27 mouse cellular contexts compared by ENCODE assay signal in genomic region chr5:111366140-111366539, GRCm38 (mm10). TPM values are rescaled to one million over a fixed set of nuclear protein-coding genes. Genes with fewer than 3 reads are reported as not detected.
DNase-seq lines count a peak whose midpoint lies in the region; ATAC-seq and TF ChIP-seq lines count a peak whose summit lies in the region.
"Had no signal": no experiment of that assay in that cellular context is flagged by ENCODE, and none has a peak within 500 bp of the region (broad histone marks: within the 10 kb centered on the region; RNA-seq: fewer than 3 reads in every experiment).

No protein-coding gene starts in this region.

- no peaks in the 10 kb centered on the region for H3K9me3 ChIP-seq in hindbrain, embryonic 13.5 days
- H3K9me3 ChIP-seq in hindbrain, embryonic 12.5 days (replicated peaks), result no peaks in the 10 kb centered on the region
- H3K9me3 ChIP-seq in midbrain, embryonic 14.5 days (ENCODE audit: control insufficient read depth, low read length), result no peaks in the 10 kb centered on the region
- H3K9me3 ChIP-seq in midbrain, postnatal 0 days (ENCODE audit: low read length), result no peaks in the 10 kb centered on the region
- H3K9me3 ChIP-seq: kidney, embryonic 15.5 days; limb, embryonic 13.5 days; lung, embryonic 15.5 days; neural tube, embryonic 12.5 days; stomach, embryonic 15.5 days had no signal

- H3K9ac ChIP-seq in hindbrain, embryonic 13.5 days, result no peak overlapping the region
- H3K9ac ChIP-seq in hindbrain, embryonic 12.5 days, result no peak overlapping the region
- no peak overlapping the region for H3K9ac ChIP-seq in midbrain, embryonic 14.5 days (replicated peaks; ENCODE audit: low read length)
- H3K9ac ChIP-seq in midbrain, postnatal 0 days (replicated peaks; ENCODE audit: low read length, poor library complexity, severe bottlenecking), result no peak overlapping the region
- H3K9ac ChIP-seq: kidney, embryonic 15.5 days; limb, embryonic 13.5 days; lung, embryonic 15.5 days; neural tube, embryonic 12.5 days; stomach, embryonic 15.5 days had no signal

- no peak for TF ChIP-seq CTCF in midbrain, postnatal 0 days (IDR thresholded peaks at IDR 0.05)

- H3K27me3 ChIP-seq in hindbrain, embryonic 13.5 days, result no peaks in the 10 kb centered on the region
- H3K27me3 ChIP-seq in hindbrain, embryonic 12.5 days, result no peaks in the 10 kb centered on the region
- H3K27me3 ChIP-seq in midbrain, embryonic 14.5 days (ENCODE audit: control insufficient read depth, insufficient read depth, low read length), result no peaks in the 10 kb centered on the region
- no peaks in the 10 kb centered on the region for H3K27me3 ChIP-seq in midbrain, postnatal 0 days (ENCODE audit: insufficient read depth, low read length)
- H3K27me3 ChIP-seq: kidney, embryonic 15.5 days; limb, embryonic 13.5 days; lung, embryonic 15.5 days; neural tube, embryonic 12.5 days; stomach, embryonic 15.5 days had no signal

- ATAC-seq in hindbrain, embryonic 13.5 days (ENCODE audit: low FRiP score), result no peak
- ATAC-seq in hindbrain, embryonic 12.5 days (ENCODE audit: low FRiP score), result no peak
- ATAC-seq in midbrain, embryonic 14.5 days (ENCODE audit: low FRiP score, low TSS enrichment), result no peak
- ATAC-seq in midbrain, postnatal 0 days (ENCODE audit: low FRiP score), result no peak
- ATAC-seq: activated CD4-positive, CD25-positive, alpha-beta regulatory T cell, adult 4 months had no signal

- peak; percentile 32 for DNase-seq in lung, postnatal 36 days
- DNase-seq in lung, postnatal 4 days, result no peak
- peak; percentile 12 for DNase-seq in midbrain, embryonic 14.5 days
- no peak for DNase-seq in midbrain, postnatal 0 days (ENCODE audit: low spot score)
- no peak for DNase-seq in Muller cell, postnatal 12 days (ENCODE audit: inconsistent ontology term)
- DNase-seq: adrenal gland, adult 2 months; adrenal gland, postnatal 36 days; B cell, adult 2 months; cerebellum, adult 18-20 months; cerebellum, postnatal 10 days; gastrocnemius, postnatal 14 days; heart, postnatal 14 days; kidney, adult 18-20 months; kidney, postnatal 25 days; right cerebral cortex, postnatal 25 days; thymus, postnatal 14 days had no signal

- WGBS in hindbrain, embryonic 13.5 days, result 73% methylated on average over 5 of the region's 5 CpGs
- WGBS in hindbrain, embryonic 12.5 days, result 80% methylated on average over 5 of the region's 5 CpGs
- 69% methylated on average over 5 of the region's 5 CpGs for WGBS in midbrain, embryonic 14.5 days
- WGBS in midbrain, postnatal 0 days, result 66% methylated on average over 5 of the region's 5 CpGs

- H3K4me2 ChIP-seq in hindbrain, embryonic 13.5 days, result no peak overlapping the region
- no peak overlapping the region for H3K4me2 ChIP-seq in hindbrain, embryonic 12.5 days (replicated peaks)
- no peak overlapping the region for H3K4me2 ChIP-seq in midbrain, embryonic 14.5 days (ENCODE audit: low read length)
- H3K4me2 ChIP-seq in midbrain, postnatal 0 days (ENCODE audit: low read depth, low read length, poor library complexity, severe bottlenecking), result no peak overlapping the region
- H3K4me2 ChIP-seq: kidney, embryonic 15.5 days; limb, embryonic 13.5 days; liver, embryonic 11.5 days; lung, embryonic 15.5 days; neural tube, embryonic 12.5 days; stomach, embryonic 15.5 days had no signal

- H3K4me3 ChIP-seq in hindbrain, embryonic 13.5 days, result no peak overlapping the region
- no peak overlapping the region for H3K4me3 ChIP-seq in hindbrain, embryonic 12.5 days
- no peak overlapping the region for H3K4me3 ChIP-seq in midbrain, embryonic 14.5 days (replicated peaks; ENCODE audit: low read depth, low read length)
- no peak overlapping the region for H3K4me3 ChIP-seq in midbrain, postnatal 0 days (ENCODE audit: low read depth, low read length)
- H3K4me3 ChIP-seq: erythroblast, embryonic 14.5 days; kidney, embryonic 15.5 days; limb, embryonic 13.5 days; lung, embryonic 15.5 days; myocyte; neural tube, embryonic 12.5 days; stomach, embryonic 15.5 days had no signal

- peaks cover 42% of the 10 kb centered on the region for H3K4me1 ChIP-seq in hindbrain, embryonic 13.5 days (replicated peaks)
- H3K4me1 ChIP-seq in hindbrain, embryonic 12.5 days, result peaks cover 35% of the 10 kb centered on the region
- H3K4me1 ChIP-seq in midbrain, embryonic 14.5 days (ENCODE audit: control insufficient read depth, insufficient read depth, low read length), result peaks cover 42% of the 10 kb centered on the region
- 0 out of 2 replicates have a peak, but pooled peaks cover 2% of the 10 kb centered on the region for H3K4me1 ChIP-seq in midbrain, postnatal 0 days (ENCODE audit: insufficient read depth, low read length)
- H3K4me1 ChIP-seq: kidney, embryonic 15.5 days; lung, embryonic 15.5 days; stomach, embryonic 15.5 days had no signal

- peaks cover 12% of the 10 kb centered on the region for H3K36me3 ChIP-seq in hindbrain, embryonic 13.5 days
- H3K36me3 ChIP-seq in hindbrain, embryonic 12.5 days, result peaks cover 28% of the 10 kb centered on the region
- peaks cover 23% of the 10 kb centered on the region for H3K36me3 ChIP-seq in midbrain, embryonic 14.5 days (ENCODE audit: control insufficient read depth, insufficient read depth, low read length)
- H3K36me3 ChIP-seq in midbrain, postnatal 0 days (ENCODE audit: insufficient read depth, low read length), result peaks cover 7% of the 10 kb centered on the region

- H3K27ac ChIP-seq in hindbrain, embryonic 13.5 days, result peak overlapping the region; percentile 71
- no peak overlapping the region for H3K27ac ChIP-seq in hindbrain, embryonic 12.5 days
- peak overlapping the region; percentile 65 for H3K27ac ChIP-seq in midbrain, embryonic 14.5 days (replicated peaks; ENCODE audit: low read depth, low read length)
- peak overlapping the region; percentile 26; the same call in 1 of the 2 replicates for H3K27ac ChIP-seq in midbrain, postnatal 0 days (ENCODE audit: low read depth, low read length)
- H3K27ac ChIP-seq: kidney, embryonic 15.5 days; limb, embryonic 13.5 days; lung, embryonic 15.5 days; neural tube, embryonic 12.5 days had no signal

RNA-seq across cellular contexts. Expression of gene Pitpnb, which starts 35.6 kb away (rescaled TPM):
- 96.3 and 96.8 TPM in 2 replicates for polyA plus RNA-seq in hindbrain, embryonic 13.5 days (2015; fragmentation: Nextera tagmentation; extraction: Ambion mirVana)
- 100 and 111 TPM in 2 replicates for polyA plus RNA-seq in hindbrain, embryonic 12.5 days (2016; fragmentation: Nextera tagmentation; extraction: Ambion mirVana)
- 77.6 and 104 TPM in 2 replicates for polyA plus RNA-seq in midbrain, embryonic 14.5 days (2014; fragmentation: Nextera tagmentation; extraction: Ambion mirVana)
- total RNA-seq in midbrain, postnatal 0 days (2014; rRNA removed), result 9.4 and 12.8 TPM in 2 replicates
- 78.9 and 84.3 TPM in 2 replicates for polyA plus RNA-seq in midbrain, postnatal 0 days (2015; fragmentation: Nextera tagmentation; extraction: Ambion mirVana)

RNA-seq across cellular contexts. Expression of gene Mn1, which starts 51.0 kb away (rescaled TPM):
- 46.7 and 49.2 TPM in 2 replicates for polyA plus RNA-seq in hindbrain, embryonic 13.5 days (2015; fragmentation: Nextera tagmentation; extraction: Ambion mirVana)
- polyA plus RNA-seq in hindbrain, embryonic 12.5 days (2016; fragmentation: Nextera tagmentation; extraction: Ambion mirVana), result 61.0 and 62.7 TPM in 2 replicates
- polyA plus RNA-seq in midbrain, embryonic 14.5 days (2014; fragmentation: Nextera tagmentation; extraction: Ambion mirVana), result 51.7 and 69.2 TPM in 2 replicates
- 112 and 139 TPM in 2 replicates for total RNA-seq in midbrain, postnatal 0 days (2014; rRNA removed)
- polyA plus RNA-seq in midbrain, postnatal 0 days (2015; fragmentation: Nextera tagmentation; extraction: Ambion mirVana), result 49.6 and 49.8 TPM in 2 replicates
- polyA plus RNA-seq: activated CD4-positive, CD25-positive, alpha-beta regulatory T cell, adult 4 months had no signal

Comparison
In these comparisons a context has a peak if more than half of its experiments do, and no peak if none do; other contexts are left out.
1. DNase-seq: peak in lung, postnatal 36 days (single experiment) and midbrain, embryonic 14.5 days (single experiment); none in lung, postnatal 4 days (0 of 2), midbrain, postnatal 0 days (single experiment) and Muller cell, postnatal 12 days (single experiment).